Mouse (Mus musculus): ENCODE results near the gene Olfr706. TPM values are rescaled to one million over a fixed set of nuclear protein-coding genes. Genes with fewer than 3 reads are reported as not detected.

Olfr706 gene
- polyA plus RNA-seq (2014; fragmentation: Illumina TruSeq; extraction: RNeasy Lipid Tissue Mini Kit (QIAGEN cat#74804); ENCODE audit: low read depth, low replicate concordance) = not detected

DNA sequence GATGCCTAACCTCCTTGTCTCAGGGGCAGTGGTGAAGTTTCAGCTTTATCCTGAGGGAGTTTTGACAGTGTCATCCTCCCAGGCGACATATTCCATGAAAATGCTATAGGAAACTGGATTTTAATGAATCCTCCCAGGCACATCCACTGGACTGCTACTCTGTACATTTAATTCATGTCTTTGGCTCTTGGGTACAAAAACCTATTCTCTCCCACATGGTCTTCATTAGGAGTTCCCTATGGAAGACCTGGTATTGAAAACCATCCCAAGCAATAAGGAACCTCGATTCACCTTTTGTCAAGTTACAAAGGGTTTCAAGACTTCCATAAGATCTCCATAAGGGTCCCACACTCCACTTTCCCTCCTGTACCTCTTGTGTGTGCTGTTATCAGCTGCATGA, at the start of gene Olfr706:
Gene Olfr706 (minus strand): TSS at position 101 of the 400 bp plus-strand sequence.

DNA sequence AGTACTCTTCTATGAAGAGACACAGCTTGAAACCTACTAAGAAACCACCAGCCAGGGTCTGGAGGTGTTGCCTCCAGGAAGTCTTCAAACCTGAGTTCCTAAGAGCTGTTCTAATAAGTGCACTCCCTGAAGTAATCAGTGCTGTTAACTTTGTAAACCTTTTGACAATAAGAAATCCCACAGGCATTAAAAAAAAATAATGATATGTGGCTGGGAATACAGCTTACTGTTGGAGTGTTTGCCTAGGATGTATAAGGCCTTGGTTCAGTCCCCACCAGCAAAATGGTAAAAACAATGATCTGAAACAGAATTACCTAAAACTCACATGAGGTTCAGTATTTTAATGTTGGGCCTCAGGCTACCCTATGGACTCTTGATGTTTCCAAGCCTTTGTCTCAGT, 44.2 kb upstream of the Olfr706 start, which contains the start of gene Olfr709-ps1:
Gene Olfr709-ps1 (minus strand): TSS at position 101 of the 400 bp plus-strand sequence.

DNA sequence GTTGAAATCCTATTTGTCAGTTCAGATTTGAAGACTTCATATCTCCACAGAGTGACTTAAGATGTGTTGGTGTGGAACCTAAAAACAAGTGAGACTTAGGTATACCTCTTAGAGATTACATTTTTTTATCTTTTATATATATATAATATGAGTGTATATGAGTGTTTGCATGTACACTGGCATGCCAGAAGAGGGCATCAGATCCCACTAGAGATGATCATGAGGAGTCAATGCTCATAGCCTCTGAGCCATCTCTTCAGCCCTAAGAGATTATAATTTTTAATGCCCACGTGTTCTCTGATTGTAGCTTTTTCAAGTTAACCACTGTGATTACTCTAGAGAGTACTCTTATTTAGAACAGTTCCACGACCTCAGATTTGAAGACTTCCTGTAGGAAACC, 19.7 kb upstream of the Olfr706 start, which contains the start of gene Olfr1532-ps1:
Gene Olfr1532-ps1 (plus strand): TSS at position 326 of the 400 bp plus-strand sequence.

DNA sequence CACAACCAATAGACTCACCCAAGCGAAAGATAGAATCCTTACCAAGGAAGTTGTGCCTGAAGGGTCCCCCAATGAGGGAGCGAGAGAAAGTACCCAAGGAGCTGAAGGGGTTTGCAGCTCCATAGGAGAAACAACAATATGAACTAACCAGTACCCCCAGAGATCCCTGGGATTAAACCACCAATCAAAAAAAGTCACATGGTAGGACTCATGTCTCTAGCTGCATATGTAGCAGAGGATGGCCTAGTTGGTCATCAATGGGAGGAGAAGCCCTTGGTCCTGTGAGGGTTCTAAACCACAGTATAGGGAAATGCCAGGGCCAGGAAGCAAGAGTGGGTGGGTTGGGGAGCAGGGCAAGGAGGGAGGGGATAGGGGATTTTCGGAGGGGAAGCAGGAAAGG, 13.2 kb upstream of the Olfr706 start, which contains the start of gene Olfr707:
Gene Olfr707 (minus strand): TSS at position 101 of the 400 bp plus-strand sequence.

DNA sequence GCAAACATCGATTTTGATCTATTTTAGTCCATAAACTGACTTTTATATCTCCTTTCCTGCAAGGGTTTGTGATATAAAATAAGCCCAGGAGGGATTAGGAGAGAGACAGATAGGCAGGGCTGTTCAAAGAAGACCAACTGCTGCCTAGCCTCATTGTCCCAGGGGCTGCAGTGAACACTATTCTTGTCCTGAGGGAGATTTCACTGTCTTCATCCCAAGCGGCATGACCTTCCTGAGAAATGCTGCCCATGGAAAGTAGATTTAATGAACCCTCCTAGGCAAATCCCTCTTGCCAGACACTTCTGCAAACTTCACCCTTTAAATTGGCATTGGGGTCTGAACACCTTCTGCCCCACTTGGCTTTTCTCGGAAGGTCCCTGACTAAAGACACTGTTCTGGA, 11.2 kb downstream of the Olfr706 start, which contains the start of gene Olfr705:
Gene Olfr705 (minus strand): TSS at position 101 of the 400 bp plus-strand sequence.

DNA sequence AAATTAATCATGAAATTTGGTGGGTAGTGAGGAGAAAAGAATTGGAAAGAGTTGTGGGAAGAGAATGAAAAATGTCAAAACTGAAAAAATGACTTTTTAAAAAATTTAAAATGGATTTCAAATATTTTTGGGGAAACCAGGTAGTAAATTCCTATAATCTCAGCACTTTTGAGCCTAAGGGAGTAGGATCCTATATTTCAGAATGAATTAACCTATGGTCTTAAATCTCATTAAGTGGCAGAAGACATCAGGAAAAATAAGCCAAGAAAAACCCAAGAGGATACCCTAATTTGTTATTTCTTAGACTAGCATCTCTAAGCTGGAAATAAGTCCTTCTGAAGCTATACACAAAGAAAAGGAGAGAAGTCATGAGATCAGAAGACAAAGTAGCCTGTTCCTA, 25.1 kb downstream of the Olfr706 start, which contains the start of gene Olfr704:
Gene Olfr704 (plus strand): TSS at position 301 of the 400 bp plus-strand sequence.

DNA sequence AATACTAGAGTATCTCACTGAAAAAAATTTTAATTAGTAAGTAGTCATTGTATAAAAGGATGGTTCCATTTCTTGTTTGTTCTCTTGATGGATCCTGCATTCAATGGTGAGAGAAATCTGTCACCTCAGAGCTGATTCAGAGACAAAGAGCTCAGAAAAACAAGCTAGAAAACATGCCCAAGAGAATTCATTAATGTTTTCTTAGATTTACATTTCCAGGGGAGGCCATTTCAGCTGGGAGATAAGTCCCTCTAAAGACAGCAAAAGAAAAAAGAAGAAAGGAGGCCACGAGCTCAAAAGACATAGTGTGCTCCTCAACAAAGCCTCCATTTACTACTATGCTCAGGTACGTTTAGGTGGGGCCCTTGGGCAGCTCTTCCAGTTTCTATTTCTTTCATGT, 44.9 kb downstream of the Olfr706 start, which contains the start of gene Olfr703:
Gene Olfr703 (plus strand): TSS at position 301 of the 400 bp plus-strand sequence.

DNA sequence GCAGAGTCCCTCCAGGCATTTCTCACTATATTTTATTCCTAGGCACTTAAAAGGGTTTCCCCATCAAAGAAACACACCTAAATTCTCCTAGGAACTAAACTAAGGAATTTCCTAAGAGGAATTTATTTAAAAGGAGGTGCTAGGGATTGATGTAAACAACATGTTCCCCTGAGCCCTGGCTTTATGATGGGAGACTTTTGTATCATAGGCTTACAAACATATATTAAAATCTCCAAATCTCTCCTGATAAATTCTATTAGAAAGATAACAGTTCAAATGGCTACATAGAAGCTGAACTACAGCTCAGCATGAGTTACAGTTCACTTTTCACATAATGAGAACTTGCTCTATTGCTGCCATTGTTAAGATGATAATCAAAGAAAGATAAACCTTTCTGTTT, 54.2 kb downstream of the Olfr706 start, which contains the start of gene Olfr702:
Gene Olfr702 (minus strand): TSS at position 101 of the 400 bp plus-strand sequence.

Other genes with a start within 250 kb of the Olfr706 start
- gene Olfr693, start 207.6 kb downstream of the Olfr706 start, polyA plus RNA-seq (2014; fragmentation: Illumina TruSeq; extraction: RNeasy Lipid Tissue Mini Kit (QIAGEN cat#74804); ENCODE audit: low read depth, low replicate concordance) = not detected
- gene Olfr694, start 196.3 kb downstream of the Olfr706 start, polyA plus RNA-seq (2014; fragmentation: Illumina TruSeq; extraction: RNeasy Lipid Tissue Mini Kit (QIAGEN cat#74804); ENCODE audit: low read depth, low replicate concordance) = not detected
- not detected for gene Olfr695, start 171.8 kb downstream of the Olfr706 start, polyA plus RNA-seq (2014; fragmentation: Illumina TruSeq; extraction: RNeasy Lipid Tissue Mini Kit (QIAGEN cat#74804); ENCODE audit: low read depth, low replicate concordance)
- gene Olfr697, start 145.7 kb downstream of the Olfr706 start, polyA plus RNA-seq (2014; fragmentation: Illumina TruSeq; extraction: RNeasy Lipid Tissue Mini Kit (QIAGEN cat#74804); ENCODE audit: low read depth, low replicate concordance) = not detected
- not detected for gene Olfr698, start 132.8 kb downstream of the Olfr706 start, polyA plus RNA-seq (2014; fragmentation: Illumina TruSeq; extraction: RNeasy Lipid Tissue Mini Kit (QIAGEN cat#74804); ENCODE audit: low read depth, low replicate concordance)
- not detected for gene Olfr699, start 95.0 kb downstream of the Olfr706 start, polyA plus RNA-seq (2014; fragmentation: Illumina TruSeq; extraction: RNeasy Lipid Tissue Mini Kit (QIAGEN cat#74804); ENCODE audit: low read depth, low replicate concordance)
- gene Olfr700, start 79.3 kb downstream of the Olfr706 start, polyA plus RNA-seq (2014; fragmentation: Illumina TruSeq; extraction: RNeasy Lipid Tissue Mini Kit (QIAGEN cat#74804); ENCODE audit: low read depth, low replicate concordance) = not detected
- 0.55 TPM for gene Olfr701, start 74.0 kb downstream of the Olfr706 start, polyA plus RNA-seq (2014; fragmentation: Illumina TruSeq; extraction: RNeasy Lipid Tissue Mini Kit (QIAGEN cat#74804); ENCODE audit: low read depth, low replicate concordance)
- gene Olfr702, start 54.3 kb downstream of the Olfr706 start, polyA plus RNA-seq (2014; fragmentation: Illumina TruSeq; extraction: RNeasy Lipid Tissue Mini Kit (QIAGEN cat#74804); ENCODE audit: low read depth, low replicate concordance) = not detected
- gene Olfr703, start 44.8 kb downstream of the Olfr706 start, polyA plus RNA-seq (2014; fragmentation: Illumina TruSeq; extraction: RNeasy Lipid Tissue Mini Kit (QIAGEN cat#74804); ENCODE audit: low read depth, low replicate concordance) = not detected
- gene Olfr704, start 25.0 kb downstream of the Olfr706 start, polyA plus RNA-seq (2014; fragmentation: Illumina TruSeq; extraction: RNeasy Lipid Tissue Mini Kit (QIAGEN cat#74804); ENCODE audit: low read depth, low replicate concordance) = not detected
- not detected for gene Olfr705, start 11.3 kb downstream of the Olfr706 start, polyA plus RNA-seq (2014; fragmentation: Illumina TruSeq; extraction: RNeasy Lipid Tissue Mini Kit (QIAGEN cat#74804); ENCODE audit: low read depth, low replicate concordance)
- not detected for gene Olfr707, start 13.1 kb upstream of the Olfr706 start, polyA plus RNA-seq (2014; fragmentation: Illumina TruSeq; extraction: RNeasy Lipid Tissue Mini Kit (QIAGEN cat#74804); ENCODE audit: low read depth, low replicate concordance)
- not detected for gene Olfr1532-ps1, start 19.8 kb upstream of the Olfr706 start, polyA plus RNA-seq (2014; fragmentation: Illumina TruSeq; extraction: RNeasy Lipid Tissue Mini Kit (QIAGEN cat#74804); ENCODE audit: low read depth, low replicate concordance)
- gene Olfr709-ps1, start 44.1 kb upstream of the Olfr706 start, polyA plus RNA-seq (2014; fragmentation: Illumina TruSeq; extraction: RNeasy Lipid Tissue Mini Kit (QIAGEN cat#74804); ENCODE audit: low read depth, low replicate concordance) = not detected
- gene Olfr710, start 60.1 kb upstream of the Olfr706 start, polyA plus RNA-seq (2014; fragmentation: Illumina TruSeq; extraction: RNeasy Lipid Tissue Mini Kit (QIAGEN cat#74804); ENCODE audit: low read depth, low replicate concordance) = not detected
- gene Olfr6, start 75.8 kb upstream of the Olfr706 start, polyA plus RNA-seq (2014; fragmentation: Illumina TruSeq; extraction: RNeasy Lipid Tissue Mini Kit (QIAGEN cat#74804); ENCODE audit: low read depth, low replicate concordance) = not detected
- gene Olfr711, start 87.3 kb upstream of the Olfr706 start, polyA plus RNA-seq (2014; fragmentation: Illumina TruSeq; extraction: RNeasy Lipid Tissue Mini Kit (QIAGEN cat#74804); ENCODE audit: low read depth, low replicate concordance) = not detected
- gene Olfr2, start 117.9 kb upstream of the Olfr706 start, polyA plus RNA-seq (2014; fragmentation: Illumina TruSeq; extraction: RNeasy Lipid Tissue Mini Kit (QIAGEN cat#74804); ENCODE audit: low read depth, low replicate concordance) = not detected
- gene Olfr713, start 143.0 kb upstream of the Olfr706 start, polyA plus RNA-seq (2014; fragmentation: Illumina TruSeq; extraction: RNeasy Lipid Tissue Mini Kit (QIAGEN cat#74804); ENCODE audit: low read depth, low replicate concordance) = not detected
- gene Olfr714, start 182.8 kb upstream of the Olfr706 start, polyA plus RNA-seq (2014; fragmentation: Illumina TruSeq; extraction: RNeasy Lipid Tissue Mini Kit (QIAGEN cat#74804); ENCODE audit: low read depth, low replicate concordance) = not detected
- gene Olfr17, start 205.1 kb upstream of the Olfr706 start, polyA plus RNA-seq (2014; fragmentation: Illumina TruSeq; extraction: RNeasy Lipid Tissue Mini Kit (QIAGEN cat#74804); ENCODE audit: low read depth, low replicate concordance) = not detected
- gene Olfr715b, start 222.2 kb upstream of the Olfr706 start, polyA plus RNA-seq (2014; fragmentation: Illumina TruSeq; extraction: RNeasy Lipid Tissue Mini Kit (QIAGEN cat#74804); ENCODE audit: low read depth, low replicate concordance) = not detected
- gene Olfr715, start 242.9 kb upstream of the Olfr706 start, polyA plus RNA-seq (2014; fragmentation: Illumina TruSeq; extraction: RNeasy Lipid Tissue Mini Kit (QIAGEN cat#74804); ENCODE audit: low read depth, low replicate concordance) = not detected